Mouse (Mus musculus): Measurements from ENCODE around the gene Angptl3. TPM values are rescaled to one million over a fixed set of nuclear protein-coding genes. Genes with fewer than 3 reads are reported as not detected.

The Angptl3 gene
- polyA plus RNA-seq, 1 experiment = 0.04 TPM

- Histone ChIP-seq H3K4me2 (ENCODE audit: low read depth) (no peak overlapping the region), H3ac (ENCODE audit: control insufficient read depth, insufficient read length) (no peak overlapping the region), H3K79me2 (ENCODE audit: control insufficient read depth, insufficient read depth) (no peaks in the 10 kb centered on the region), H3K27me3 (ENCODE audit: control insufficient read depth, insufficient read depth, insufficient read length) (no peaks in the 10 kb centered on the region), H3K36me3 (ENCODE audit: control insufficient read depth, insufficient read depth) (peaks cover 37% of the 10 kb centered on the region), H3K4me3 (no peak overlapping the region)
- TF ChIP-seq POLR2AphosphoS2 (IDR thresholded peaks at IDR 0.05; ENCODE audit: insufficient read length, low read depth) = no peak
- no peak for TF ChIP-seq POLR2A (IDR thresholded peaks at IDR 0.05; ENCODE audit: insufficient read length, low read depth)
- TF ChIP-seq E2F4 (IDR thresholded peaks at IDR 0.05; ENCODE audit: insufficient read depth) = no peak
Measured at GRCm38 (mm10) chr4:99046471-99046870, 15.7 kb downstream of the Angptl3 start.

GRCm38 (mm10) chr4:99048581-99048980 is 17.8 kb downstream of the Angptl3 start:
- H3K4me3 ChIP-seq = no peak overlapping the region
- H3K36me3 ChIP-seq (ENCODE audit: control insufficient read depth, insufficient read depth) = peaks cover 21% of the 10 kb centered on the region
- TF ChIP-seq USF1 (IDR thresholded peaks at IDR 0.05; ENCODE audit: low read depth) (no peak), MAX (IDR thresholded peaks at IDR 0.05; ENCODE audit: low read depth) (no peak), CEBPB (IDR thresholded peaks at IDR 0.05; ENCODE audit: insufficient read depth, poor library complexity, severe bottlenecking) (no peak), TCF3 (IDR thresholded peaks at IDR 0.05; ENCODE audit: insufficient read length, low read depth) (no peak), REST (IDR thresholded peaks at IDR 0.05; ENCODE audit: insufficient read depth, insufficient read length) (no peak), TCF12 (IDR thresholded peaks at IDR 0.05; ENCODE audit: insufficient read depth, poor library complexity, severe bottlenecking) (no peak), E2F4 (IDR thresholded peaks at IDR 0.05; ENCODE audit: insufficient read depth) (no peak), POLR2AphosphoS2 (IDR thresholded peaks at IDR 0.05; ENCODE audit: insufficient read length, low read depth) (no peak), MYOG (IDR thresholded peaks at IDR 0.05; ENCODE audit: control insufficient read depth in 1 of 3, insufficient read depth in 1 of 3, insufficient read length in 2 of 3, low read depth in 2 of 3) (no peak), MYOD1 (IDR thresholded peaks at IDR 0.05; ENCODE audit: control insufficient read depth in 1 of 3, insufficient read length in 2 of 3, low read depth in 2 of 3) (no peak), POLR2A (IDR thresholded peaks at IDR 0.05; ENCODE audit: insufficient read length, low read depth) (no peak), SRF (IDR thresholded peaks at IDR 0.05; ENCODE audit: control insufficient read depth, insufficient read length, low read depth) (no peak)
- H3K79me2 ChIP-seq (ENCODE audit: control insufficient read depth, insufficient read depth) = no peaks in the 10 kb centered on the region
- H3K27me3 ChIP-seq (ENCODE audit: control insufficient read depth, insufficient read depth, insufficient read length) = no peaks in the 10 kb centered on the region
- H3K4me2 ChIP-seq (ENCODE audit: low read depth) = no peak overlapping the region
- H3ac ChIP-seq (ENCODE audit: control insufficient read depth, insufficient read length) = no peak overlapping the region

GRCm38 (mm10) chr4:99064524-99064923 is 33.8 kb downstream of the Angptl3 start:
- no peaks in the 10 kb centered on the region for H3K79me2 ChIP-seq (ENCODE audit: control insufficient read depth, insufficient read depth)
- no peak overlapping the region for H3ac ChIP-seq (ENCODE audit: control insufficient read depth, insufficient read length)
- no peak for TF ChIP-seq POLR2A (IDR thresholded peaks at IDR 0.05; ENCODE audit: insufficient read length, low read depth)
- TF ChIP-seq TCF3 (IDR thresholded peaks at IDR 0.05; ENCODE audit: insufficient read length, low read depth) = no peak
- no peak for TF ChIP-seq E2F4 (IDR thresholded peaks at IDR 0.05; ENCODE audit: insufficient read depth)
- no peak for TF ChIP-seq MAX (IDR thresholded peaks at IDR 0.05; ENCODE audit: low read depth)
- TF ChIP-seq MYOG (IDR thresholded peaks at IDR 0.05; ENCODE audit: control insufficient read depth in 1 of 3, insufficient read depth in 1 of 3, insufficient read length in 2 of 3, low read depth in 2 of 3) = no peak
- no peak for TF ChIP-seq POLR2AphosphoS2 (IDR thresholded peaks at IDR 0.05; ENCODE audit: insufficient read length, low read depth)
- TF ChIP-seq MYOD1 (IDR thresholded peaks at IDR 0.05; ENCODE audit: control insufficient read depth in 1 of 3, insufficient read length in 2 of 3, low read depth in 2 of 3) = no peak
- TF ChIP-seq USF1 (IDR thresholded peaks at IDR 0.05; ENCODE audit: low read depth) = no peak
- H3K4me2 ChIP-seq (ENCODE audit: low read depth) = no peak overlapping the region
- H3K27me3 ChIP-seq (ENCODE audit: control insufficient read depth, insufficient read depth, insufficient read length) = no peaks in the 10 kb centered on the region
- peaks cover 23% of the 10 kb centered on the region for H3K36me3 ChIP-seq (ENCODE audit: control insufficient read depth, insufficient read depth)
- no peak overlapping the region for H3K4me3 ChIP-seq

GRCm38 (mm10) chr4:99068806-99069205 is 38.1 kb downstream of the Angptl3 start:
- Histone ChIP-seq H3K27me3 (ENCODE audit: control insufficient read depth, insufficient read depth, insufficient read length) (no peaks in the 10 kb centered on the region), H3K36me3 (ENCODE audit: control insufficient read depth, insufficient read depth) (peaks cover 24% of the 10 kb centered on the region), H3ac (ENCODE audit: control insufficient read depth, insufficient read length) (no peak overlapping the region), H3K79me2 (ENCODE audit: control insufficient read depth, insufficient read depth) (no peaks in the 10 kb centered on the region), H3K4me3 (no peak overlapping the region), H3K4me2 (ENCODE audit: low read depth) (no peak overlapping the region)
- no peak for TF ChIP-seq MAX (IDR thresholded peaks at IDR 0.05; ENCODE audit: low read depth)
- TF ChIP-seq CEBPB (IDR thresholded peaks at IDR 0.05; ENCODE audit: insufficient read depth, poor library complexity, severe bottlenecking) = no peak
- TF ChIP-seq TCF12 (IDR thresholded peaks at IDR 0.05; ENCODE audit: insufficient read depth, poor library complexity, severe bottlenecking) = no peak
- no peak for TF ChIP-seq POLR2A (IDR thresholded peaks at IDR 0.05; ENCODE audit: insufficient read length, low read depth)
- no peak for TF ChIP-seq MYOG (IDR thresholded peaks at IDR 0.05; ENCODE audit: control insufficient read depth in 1 of 3, insufficient read depth in 1 of 3, insufficient read length in 2 of 3, low read depth in 2 of 3)
- no peak for TF ChIP-seq E2F4 (IDR thresholded peaks at IDR 0.05; ENCODE audit: insufficient read depth)
- TF ChIP-seq POLR2AphosphoS2 (IDR thresholded peaks at IDR 0.05; ENCODE audit: insufficient read length, low read depth) = no peak
- TF ChIP-seq USF1 (IDR thresholded peaks at IDR 0.05; ENCODE audit: low read depth) = no peak
- no peak for TF ChIP-seq MYOD1 (IDR thresholded peaks at IDR 0.05; ENCODE audit: control insufficient read depth in 1 of 3, insufficient read length in 2 of 3, low read depth in 2 of 3)
- TF ChIP-seq SRF (IDR thresholded peaks at IDR 0.05; ENCODE audit: control insufficient read depth, insufficient read length, low read depth) = no peak
- no peak for TF ChIP-seq TCF3 (IDR thresholded peaks at IDR 0.05; ENCODE audit: insufficient read length, low read depth)
- TF ChIP-seq REST (IDR thresholded peaks at IDR 0.05; ENCODE audit: insufficient read depth, insufficient read length) = no peak

- Histone ChIP-seq H3ac (ENCODE audit: control insufficient read depth, insufficient read length) (no peak overlapping the region), H3K27me3 (ENCODE audit: control insufficient read depth, insufficient read depth, insufficient read length) (no peaks in the 10 kb centered on the region), H3K79me2 (ENCODE audit: control insufficient read depth, insufficient read depth) (no peaks in the 10 kb centered on the region), H3K4me3 (no peak overlapping the region), H3K4me2 (ENCODE audit: low read depth) (no peak overlapping the region), H3K36me3 (ENCODE audit: control insufficient read depth, insufficient read depth) (peaks cover 41% of the 10 kb centered on the region)
- TF ChIP-seq POLR2AphosphoS2 (IDR thresholded peaks at IDR 0.05; ENCODE audit: insufficient read length, low read depth) (no peak), MYOD1 (IDR thresholded peaks at IDR 0.05; ENCODE audit: control insufficient read depth in 1 of 3, insufficient read length in 2 of 3, low read depth in 2 of 3) (no peak), POLR2A (IDR thresholded peaks at IDR 0.05; ENCODE audit: insufficient read length, low read depth) (no peak), MYOG (IDR thresholded peaks at IDR 0.05; ENCODE audit: control insufficient read depth in 1 of 3, insufficient read depth in 1 of 3, insufficient read length in 2 of 3, low read depth in 2 of 3) (no peak), USF1 (IDR thresholded peaks at IDR 0.05; ENCODE audit: low read depth) (no peak), TCF3 (IDR thresholded peaks at IDR 0.05; ENCODE audit: insufficient read length, low read depth) (no peak), E2F4 (IDR thresholded peaks at IDR 0.05; ENCODE audit: insufficient read depth) (no peak)
Measured at GRCm38 (mm10) chr4:99078005-99078404, 47.3 kb downstream of the Angptl3 start.
